Mouse (Mus musculus) layer of hippocampus, adult 11-12 months (tissue): ENCODE measurements around the gene Kcnq1.

Experiments used
- DNase-seq: peaks from one replicate; pipeline ENCODE4 v3.0.0; 2022; ENCODE audit warnings: low spot score

The Kcnq1 gene

DNA sequence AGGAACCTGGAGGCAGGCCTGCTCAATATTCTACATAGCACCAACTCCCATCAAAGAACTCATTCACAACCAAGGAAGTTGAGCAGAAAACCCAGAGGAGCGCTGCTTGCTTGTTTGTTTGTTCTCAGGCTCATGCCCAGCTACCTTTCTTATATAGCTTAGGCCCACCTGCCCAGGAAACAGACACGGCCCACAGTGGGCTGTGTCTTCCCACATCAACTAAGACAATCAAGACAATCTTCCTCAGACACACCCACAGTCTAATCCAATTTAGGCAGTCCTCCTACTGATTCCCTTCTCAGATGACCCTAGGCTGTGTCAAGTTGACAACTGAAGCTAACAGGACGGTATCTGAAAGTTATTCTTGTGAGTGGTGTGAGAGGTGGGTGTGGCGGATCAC is at the start of gene Kcnq1:
Gene Kcnq1 (plus strand): TSS at position 301 of the 400 bp plus-strand sequence.
- DNase-seq: no peak

DNA sequence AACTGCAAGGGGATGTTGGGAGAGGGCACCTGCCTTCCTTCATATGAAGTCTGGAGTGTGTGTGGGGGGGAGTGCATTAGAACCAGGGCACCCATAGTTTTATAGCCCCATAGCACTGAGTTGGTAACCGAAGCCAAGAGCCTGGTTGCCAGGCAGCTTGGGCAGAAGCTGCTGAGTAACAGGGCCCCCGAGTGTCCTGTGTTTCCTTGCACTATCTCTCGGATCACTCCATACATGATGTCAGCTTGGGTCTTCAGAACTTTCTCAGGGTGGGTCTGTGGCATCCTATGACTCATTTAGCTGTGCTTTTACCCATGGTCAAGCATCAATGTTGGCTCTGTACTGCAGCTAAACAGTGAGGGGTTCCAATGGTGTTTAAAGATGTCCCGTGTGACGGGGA is 49.1 kb upstream of the Kcnq1 start:
- no peak for DNase-seq

DNA sequence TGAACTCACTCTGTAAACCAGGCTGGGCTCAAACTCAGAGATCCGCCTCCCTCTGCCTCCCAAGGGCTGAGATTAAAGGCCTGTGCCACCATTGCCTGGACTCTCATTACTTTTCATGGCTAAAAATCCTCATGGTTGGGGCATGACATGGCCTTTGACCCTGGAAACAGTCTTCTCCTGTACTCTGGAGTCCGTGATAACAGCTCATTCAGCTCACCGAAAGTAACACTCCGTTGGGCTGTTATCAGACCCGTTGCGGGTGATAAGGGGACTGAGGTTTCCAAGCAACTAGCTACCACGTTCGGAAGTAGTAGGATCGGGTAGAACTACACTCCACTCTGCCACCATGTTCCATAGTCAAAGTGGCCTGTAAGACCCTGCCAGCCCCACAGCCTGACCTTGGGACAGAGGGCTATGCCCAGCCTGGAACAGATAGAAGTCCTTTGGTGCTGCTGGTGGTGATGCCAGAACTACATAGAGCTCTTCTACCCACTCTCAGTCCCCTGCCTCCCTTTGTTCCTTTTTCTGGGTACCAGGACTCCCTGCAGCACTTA is 48.4 kb upstream of the Kcnq1 start:
- DNase-seq: no peak

DNA sequence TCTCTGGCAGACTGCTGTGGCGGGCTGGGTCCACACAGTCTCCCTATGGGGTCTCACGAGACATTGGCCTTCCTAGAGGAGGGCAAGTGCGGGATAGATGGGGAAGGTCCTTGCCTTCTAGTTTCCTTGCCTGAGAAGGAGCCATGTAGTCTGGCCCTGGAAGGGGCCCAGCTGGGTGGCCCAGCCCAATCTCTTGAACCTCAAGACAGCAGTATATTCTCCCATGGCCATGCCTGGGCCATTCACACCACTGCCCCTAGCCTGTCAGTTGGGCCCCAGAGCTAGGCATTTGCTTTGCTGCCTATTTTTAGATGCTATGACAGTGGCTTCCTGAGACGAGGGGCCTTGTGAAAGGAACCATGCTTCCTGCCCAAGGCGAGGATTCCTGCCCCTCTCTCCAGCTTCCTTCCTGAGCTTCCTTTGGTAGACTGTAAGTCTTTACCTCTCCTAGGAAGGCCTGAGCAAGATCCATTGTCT is 47.9 kb upstream of the Kcnq1 start:
- no peak for DNase-seq

DNA sequence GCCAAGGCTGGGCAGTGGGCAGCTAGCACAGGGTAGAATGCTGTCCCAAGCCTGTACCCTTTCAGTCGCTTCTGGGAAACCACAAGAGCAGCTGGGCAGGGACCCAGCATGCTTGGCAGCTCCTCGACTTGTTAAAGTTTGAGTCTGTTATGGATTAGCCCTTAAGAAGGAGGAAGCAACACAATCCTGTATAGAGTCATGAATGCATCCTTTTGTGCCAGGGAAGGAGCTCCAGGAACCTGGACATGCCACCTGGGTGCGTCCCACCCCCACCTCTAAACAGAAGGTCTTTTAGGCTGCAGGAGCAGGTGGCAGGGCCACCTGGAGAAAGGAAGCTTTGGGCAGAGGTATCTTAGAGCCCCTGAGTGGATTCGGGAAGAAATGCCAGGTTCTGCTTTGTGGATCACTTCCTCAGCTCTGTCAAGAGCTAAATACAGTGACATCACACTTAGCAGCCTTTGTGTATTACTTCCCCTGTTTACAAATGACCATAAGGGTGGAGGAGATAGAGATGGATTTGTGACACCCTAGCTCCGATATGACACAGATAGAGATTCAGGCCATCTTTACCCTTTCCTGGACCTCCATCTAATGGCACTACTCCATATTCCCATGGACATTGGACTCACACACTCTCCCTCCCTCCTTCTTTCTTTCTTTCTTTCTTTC is 46.8 kb upstream of the Kcnq1 start:
- DNase-seq: no peak

DNA sequence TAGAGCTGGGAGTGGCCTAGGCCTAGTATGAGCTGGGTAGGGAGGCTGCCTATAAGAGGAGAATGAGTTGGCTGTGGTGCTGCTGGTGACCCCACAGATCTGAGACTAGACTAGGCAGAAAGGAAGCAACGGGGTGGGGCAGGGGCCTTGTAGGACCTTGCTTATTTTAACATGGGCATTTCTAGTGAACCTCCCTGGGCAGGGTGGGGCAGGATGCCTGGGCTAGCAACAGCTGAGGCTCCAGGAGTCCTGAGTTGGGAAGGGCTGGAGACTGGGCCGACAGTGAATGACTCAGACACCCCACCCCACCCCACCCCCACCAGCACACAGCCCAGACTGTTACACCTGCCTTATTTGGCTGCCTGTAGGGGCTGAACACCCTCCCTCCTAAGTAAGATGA is 43.5 kb upstream of the Kcnq1 start:
- no peak for DNase-seq

DNA sequence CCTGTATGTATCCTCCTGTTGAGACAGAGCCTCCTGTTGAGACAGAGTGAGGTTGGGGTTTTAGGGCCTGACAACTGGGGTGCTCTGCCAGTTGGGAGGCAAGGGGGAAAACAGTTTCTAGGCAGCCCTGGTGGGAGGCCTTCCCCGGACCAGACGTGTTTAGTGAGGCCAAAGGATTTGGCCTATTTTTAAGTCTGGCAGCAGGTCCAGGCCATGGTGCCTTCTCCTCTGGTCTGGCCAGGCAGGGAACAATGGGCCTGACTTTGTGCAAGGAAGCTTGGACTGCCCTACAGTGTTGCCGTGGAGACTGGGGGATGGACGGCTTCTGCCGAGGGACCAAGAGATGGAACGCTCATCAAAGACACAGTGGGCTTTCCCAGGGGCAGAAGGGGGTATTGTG is 41.9 kb upstream of the Kcnq1 start:
- DNase-seq: no peak

DNA sequence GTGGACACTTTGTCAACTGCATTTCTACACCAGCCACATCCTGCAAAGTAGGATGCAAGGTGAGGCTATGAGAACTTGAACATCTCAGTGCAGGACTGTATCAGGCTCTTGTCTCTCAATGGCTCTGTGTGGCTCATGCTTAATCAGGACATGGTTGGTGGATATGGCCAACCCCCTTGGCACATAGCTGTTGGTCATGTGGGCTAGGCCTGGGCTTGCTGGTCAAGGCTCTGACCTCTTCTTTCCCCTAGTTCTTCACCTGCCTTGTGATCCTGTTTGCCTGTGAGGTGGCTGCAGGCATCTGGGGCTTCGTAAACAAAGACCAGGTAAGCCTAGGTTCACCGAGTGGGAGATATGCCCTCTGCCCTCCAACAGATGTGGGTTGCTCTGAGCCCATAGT is 40.5 kb upstream of the Kcnq1 start:
- DNase-seq: no peak

DNA sequence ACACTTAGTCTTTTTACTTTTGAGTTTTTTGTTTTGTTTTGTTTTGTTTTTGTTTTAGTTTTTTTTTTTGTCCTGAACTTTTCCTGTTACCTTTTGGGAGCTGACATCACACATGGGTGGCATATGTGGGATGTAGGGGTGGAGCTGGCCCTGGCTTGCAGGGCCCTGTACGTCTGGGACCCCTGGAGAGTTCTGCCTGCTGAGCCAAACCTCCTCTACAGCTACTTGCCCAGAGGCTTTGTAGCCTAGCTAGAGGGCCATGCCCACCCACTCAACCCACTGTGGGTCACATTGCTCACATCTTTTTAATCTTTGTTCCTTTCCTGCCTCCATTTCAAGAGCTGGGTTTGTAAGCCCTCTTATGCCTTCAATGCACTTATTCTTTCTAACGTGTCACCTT is 38.7 kb upstream of the Kcnq1 start:
- DNase-seq: no peak

DNA sequence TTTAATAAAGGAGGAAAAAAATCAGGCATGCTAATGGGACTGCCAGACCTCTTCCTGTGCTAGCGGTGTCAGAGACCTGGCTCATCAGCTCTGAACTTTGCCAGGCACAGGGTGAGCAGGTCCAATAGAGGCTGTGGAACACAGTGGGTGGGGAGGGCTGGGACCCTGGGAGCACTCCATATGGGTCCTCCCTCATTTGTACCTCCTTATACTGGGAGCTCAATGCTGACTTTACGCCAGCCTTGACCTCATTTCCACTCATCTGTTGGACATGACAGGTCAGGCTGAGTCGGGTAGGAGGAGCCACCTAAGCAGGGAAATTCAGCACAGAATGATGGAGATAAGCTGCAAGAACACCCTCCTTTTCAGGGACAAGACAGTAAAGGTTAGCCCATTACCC is 38.3 kb upstream of the Kcnq1 start:
- DNase-seq: no peak

DNA sequence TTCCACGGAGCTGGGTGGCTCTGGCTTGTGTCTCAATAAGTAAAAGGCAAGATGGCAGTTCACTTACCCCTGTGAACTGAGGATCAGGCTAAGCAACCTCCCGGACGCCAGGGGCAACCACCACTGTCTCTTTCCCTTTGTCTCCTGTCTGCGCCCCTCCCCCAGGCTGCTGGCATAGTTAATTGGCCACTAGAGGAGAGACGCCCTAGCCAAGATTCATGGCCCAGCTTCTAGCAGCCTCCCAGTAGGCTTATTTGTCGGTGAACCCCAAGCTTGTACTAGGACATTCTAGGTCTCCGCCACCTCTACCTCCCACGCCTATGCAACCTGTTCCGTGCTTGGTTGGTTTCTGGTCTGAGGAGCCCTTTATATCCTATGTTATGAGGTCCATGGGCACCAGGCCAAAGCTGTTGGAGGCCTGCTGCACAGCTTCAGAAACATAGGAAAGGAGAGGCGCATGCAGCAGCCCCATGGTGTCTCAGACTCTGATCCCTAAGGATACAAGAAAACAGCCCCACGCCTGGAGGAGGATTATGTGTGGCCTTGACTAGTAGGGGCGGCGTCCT is 37.8 kb upstream of the Kcnq1 start:
- peak; percentile 71 for DNase-seq

DNA sequence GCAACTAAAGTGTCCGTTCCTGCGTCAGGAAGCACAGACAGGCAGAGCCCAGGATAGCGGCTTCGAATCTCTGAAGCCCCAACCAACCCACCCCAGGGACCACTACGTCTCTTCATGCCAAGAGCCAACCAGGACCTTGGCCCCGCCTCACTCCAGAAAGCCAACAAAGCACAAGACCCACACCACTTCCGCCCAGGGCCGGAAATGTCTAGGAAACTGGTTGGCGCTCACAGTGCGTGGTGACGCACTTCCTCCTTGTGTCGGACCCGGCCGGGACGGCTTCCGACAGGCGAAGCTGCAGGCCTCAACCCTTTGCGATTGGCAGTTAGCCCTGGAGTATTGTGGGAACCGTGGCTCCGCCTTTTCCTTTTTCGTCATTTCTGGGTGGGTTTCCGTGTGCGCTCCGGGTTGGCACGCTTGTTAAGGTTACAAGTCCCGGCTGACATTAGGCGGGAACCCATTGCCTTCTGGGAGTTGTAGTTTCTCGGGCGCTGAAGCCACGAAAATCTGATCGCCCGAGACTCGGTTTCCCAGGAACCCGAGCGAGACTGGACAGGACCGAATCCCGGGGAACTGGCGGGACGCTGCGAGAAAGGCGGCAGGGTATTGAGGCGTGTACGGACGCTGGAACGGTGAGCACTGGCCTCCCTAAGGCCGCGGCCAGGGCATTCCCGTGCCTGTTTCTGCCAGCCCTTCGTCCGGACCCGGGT is 37.1 kb upstream of the Kcnq1 start, which contains the start of gene Tssc4:
Gene Tssc4 (plus strand): TSS at position 368 of the 710 bp plus-strand sequence.
- DNase-seq: peak; percentile 99

DNA sequence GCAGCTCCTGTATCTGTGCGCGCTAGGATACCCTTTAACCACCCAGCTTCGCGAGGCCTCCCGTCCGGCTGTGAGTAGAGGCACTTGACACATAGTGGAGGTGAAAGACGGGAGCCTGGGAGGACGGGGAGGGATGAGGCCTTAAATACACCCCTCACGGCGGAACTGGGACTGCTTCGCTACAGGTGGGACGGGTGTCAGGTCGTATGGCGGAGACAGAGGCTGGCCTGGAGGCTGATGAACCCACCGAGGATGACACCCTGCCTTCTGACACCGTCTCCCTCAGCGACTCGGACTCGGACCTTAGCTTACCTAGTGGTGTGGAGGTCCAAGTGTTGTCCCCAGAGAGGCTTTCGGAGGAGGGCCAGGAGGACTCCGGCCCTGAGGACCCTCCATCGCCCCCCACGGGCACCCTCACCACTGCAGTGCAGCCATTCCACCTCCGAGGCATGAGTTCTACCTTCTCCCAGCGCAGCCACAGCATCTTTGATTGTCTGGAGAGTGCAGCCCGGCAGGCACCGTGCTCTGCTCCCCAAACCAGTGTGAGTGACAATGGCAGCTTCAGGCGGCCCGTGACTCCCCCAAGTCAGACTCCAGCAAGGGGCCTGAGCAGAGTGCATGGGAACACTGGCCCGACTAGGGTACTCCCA is 36.3 kb upstream of the Kcnq1 start:
- DNase-seq: no peak

DNA sequence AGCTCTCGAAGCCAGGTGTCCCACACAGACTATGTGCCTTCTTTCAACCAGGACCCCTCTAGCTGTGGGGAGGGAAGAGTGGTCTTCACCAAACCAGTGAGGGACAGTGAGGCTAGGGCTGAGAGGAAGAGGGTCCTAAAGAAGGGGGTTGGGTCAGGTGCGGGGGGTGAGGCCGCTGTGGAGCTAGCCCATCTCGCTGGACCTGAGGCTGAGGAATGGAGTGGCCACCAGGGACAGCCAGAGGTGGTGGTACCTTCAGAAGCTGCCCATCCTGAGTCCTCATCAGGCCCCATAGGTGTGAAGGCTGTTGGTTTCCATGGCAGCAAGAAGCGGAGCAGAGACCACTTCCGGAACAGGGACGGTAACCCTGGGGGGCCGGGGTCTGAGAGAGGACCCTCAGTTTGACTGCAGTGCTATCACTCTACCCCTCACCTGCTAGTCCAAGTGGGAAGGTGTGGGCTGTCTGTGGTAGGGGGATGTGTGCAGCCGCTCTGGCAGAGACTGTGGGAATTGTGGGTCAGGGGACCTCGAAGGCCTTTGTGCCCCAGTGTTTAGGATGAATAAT is 35.6 kb upstream of the Kcnq1 start:
- DNase-seq: no peak

DNA sequence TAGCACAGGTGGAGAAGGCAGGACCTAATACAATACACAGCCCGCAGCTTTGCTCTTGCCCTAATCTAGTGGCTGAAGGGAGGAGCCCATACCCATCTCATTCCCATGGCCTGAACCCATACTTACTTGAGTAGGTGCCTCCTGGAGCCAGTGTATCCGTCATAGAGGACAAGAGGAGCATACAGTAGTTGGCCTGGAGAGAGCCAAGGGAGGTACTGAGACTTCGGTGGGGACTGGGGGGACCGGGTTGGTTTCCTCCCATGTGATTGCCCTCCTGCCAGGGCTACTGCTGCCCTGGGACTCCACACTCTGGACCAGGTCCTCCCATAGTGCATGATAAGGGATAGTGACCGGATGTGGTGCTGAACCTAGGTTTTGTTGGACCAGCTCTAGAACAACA is 33.6 kb upstream of the Kcnq1 start:
- no peak for DNase-seq

DNA sequence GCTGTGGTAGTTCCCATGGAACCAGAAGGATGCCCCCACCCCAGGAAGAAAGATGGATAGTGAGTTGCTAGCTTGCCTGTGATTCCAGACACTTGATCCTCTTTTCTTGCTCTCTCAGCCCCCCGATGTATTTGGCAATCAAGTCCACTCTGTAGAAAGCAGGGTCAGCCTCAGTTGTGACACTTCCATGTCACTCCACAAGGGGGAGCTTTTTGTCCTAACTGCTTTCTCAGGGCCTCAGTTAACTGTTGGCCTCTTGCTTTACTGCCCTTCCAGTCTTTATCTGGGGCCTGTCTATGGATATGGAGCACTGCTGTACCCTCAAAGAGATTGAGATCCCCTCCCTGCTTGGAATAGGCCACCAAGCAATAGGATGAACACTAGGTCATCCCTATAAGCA is 33.1 kb upstream of the Kcnq1 start:
- DNase-seq: no peak

DNA sequence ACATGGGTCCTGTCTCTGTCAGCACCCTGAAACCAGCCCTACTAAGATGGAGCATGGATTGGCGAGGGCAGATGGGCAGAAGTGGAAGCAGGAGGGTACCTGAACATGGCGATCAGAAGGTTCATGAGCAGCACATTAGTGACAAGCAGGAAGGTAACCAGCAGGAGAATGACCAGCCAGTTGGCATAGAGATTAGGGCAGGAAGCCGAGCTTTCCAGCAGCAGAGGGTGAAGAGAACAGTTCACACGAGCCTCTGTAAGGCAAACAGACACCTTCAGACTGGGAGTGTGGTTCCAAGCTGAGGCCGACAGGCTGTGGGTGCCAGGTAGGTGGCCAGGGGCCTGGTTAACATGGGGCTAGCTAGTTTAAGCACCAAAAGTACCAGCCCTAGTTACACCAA is 30.8 kb upstream of the Kcnq1 start:
- DNase-seq: no peak

DNA sequence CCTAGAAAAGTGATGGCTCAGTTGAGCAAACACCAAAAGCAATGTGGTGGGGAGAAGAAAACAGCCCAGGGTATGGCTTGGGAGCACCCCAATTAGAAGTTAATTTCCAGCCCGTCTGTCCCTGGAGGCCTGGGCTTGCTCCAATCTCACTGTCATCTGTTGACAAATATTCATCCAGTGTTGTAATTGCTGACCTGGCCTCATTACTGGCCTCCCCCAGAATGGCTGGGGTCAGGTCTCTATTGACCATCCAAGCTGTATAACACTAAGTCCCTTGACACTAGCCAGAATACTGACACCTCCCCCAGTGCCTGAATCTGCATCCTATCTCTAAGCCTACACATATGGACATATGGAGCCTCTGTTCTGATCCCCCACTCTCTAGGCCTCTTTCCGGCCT is 28.8 kb upstream of the Kcnq1 start:
- no peak for DNase-seq

DNA sequence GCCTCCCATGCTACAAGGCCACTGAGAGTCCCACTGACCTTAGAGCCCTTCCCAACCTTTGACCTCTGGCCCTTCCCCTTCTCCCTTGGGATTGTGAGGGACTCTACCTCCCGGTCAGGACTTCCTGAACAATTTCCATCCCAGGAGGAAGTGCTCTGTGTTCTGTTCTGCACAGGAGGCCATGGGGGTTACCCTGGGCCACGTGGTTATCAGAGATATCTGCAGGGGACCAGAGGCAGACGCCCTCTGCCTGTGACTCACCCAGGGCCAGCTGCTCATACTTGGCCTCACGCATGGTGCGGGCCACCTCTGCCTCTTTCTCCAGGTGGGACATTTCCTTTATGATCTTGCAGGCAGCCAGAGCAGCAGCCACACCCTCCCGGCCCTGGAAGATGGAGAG is 24.1 kb upstream of the Kcnq1 start:
- no peak for DNase-seq

DNA sequence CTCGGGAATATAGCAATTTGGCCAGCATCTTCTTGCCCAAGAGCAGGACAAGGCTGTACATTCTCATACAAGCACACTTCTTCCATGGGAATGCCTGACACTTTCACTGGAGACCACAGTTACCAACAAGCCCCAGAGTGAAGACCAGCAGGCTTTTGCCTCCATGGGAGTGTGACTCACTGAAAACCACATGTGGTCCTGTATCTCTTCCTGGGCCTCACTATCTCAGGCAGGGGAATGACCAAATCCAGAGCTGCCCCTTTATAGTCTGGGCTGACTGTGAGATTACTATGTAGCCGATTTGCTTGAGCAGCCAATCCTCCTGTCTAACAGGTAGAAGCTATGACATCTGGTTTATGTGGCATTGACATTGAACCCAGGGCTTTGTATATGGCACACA is 22.5 kb upstream of the Kcnq1 start:
- DNase-seq: no peak

DNA sequence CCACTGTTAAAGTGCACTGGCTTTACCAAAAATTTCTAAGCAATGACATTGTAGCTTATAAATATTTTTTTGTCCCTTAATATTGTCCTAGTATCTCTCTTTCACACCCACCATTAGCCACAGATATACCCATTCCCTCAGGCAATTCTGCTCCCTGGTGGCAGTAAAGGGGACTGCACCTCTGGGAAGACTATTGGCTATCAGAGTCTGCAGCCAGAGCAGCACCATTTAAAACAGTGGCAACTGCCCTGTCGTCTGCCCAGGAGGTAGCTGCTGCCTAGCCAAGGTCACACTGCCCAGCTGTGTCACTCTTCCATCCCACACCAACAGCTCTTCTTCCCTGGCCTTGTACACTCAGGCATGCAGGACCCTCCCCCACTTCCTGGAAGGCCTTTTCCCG is 19.8 kb upstream of the Kcnq1 start:
- DNase-seq: peak; percentile 64

DNA sequence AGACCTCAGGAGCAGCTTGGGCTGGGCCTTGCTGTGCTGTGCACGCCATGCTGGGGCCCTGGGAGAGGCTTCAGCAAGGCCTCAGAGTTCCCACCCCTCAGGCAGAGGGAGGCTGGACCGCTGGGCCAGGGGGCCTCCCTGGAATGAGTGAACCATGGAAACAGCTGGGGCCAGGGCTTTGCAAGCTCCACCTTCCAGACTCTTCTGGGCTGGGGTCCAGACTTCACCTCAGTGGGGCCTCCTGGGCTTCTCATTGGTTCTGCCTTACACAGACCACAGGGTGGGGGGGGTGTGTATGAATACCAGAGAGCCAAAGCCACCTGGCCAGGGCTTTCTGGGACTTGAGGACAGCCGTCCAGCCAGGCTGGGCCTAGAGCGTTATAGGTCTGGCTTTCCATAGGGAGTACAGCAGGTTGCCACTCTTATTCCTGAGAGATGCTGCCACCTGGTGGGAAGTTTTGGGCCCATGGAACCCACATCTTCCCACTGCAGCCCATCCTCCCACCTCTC is 19.0 kb upstream of the Kcnq1 start:
- DNase-seq: peak; percentile 52
